Mouse (Mus musculus): Measurements from ENCODE around the gene Naa35. TPM values are rescaled to one million over a fixed set of nuclear protein-coding genes. Genes with fewer than 3 reads are reported as not detected.
A peak's percentile ranks its signal among the peaks of the same experiment; 100 is the strongest.

The Naa35 gene
- total and polyA plus RNA-seq, 2 experiments from 2014 or later: 67.8 to 132 TPM

- DNase-seq (no peak), ATAC-seq (peak; percentile 39; the same call in 1 of the 2 replicates)
- Histone ChIP-seq H3K27ac (ENCODE audit: low read depth, low read length) (no peak overlapping the region), H3K4me2 (ENCODE audit: low read depth) (no peak overlapping the region), H3K4me3 (ENCODE audit: low read depth, low read length) (no peak overlapping the region), H3K9ac (no peak overlapping the region), H3K9me3 (ENCODE audit: low read length) (no peaks in the 10 kb centered on the region), H3K36me3 (ENCODE audit: insufficient read depth) (peaks cover 15% of the 10 kb centered on the region), H3K4me1 (ENCODE audit: insufficient read depth) (no peaks in the 10 kb centered on the region), H3K27me3 (ENCODE audit: insufficient read depth, low read length) (no peaks in the 10 kb centered on the region)
- WGBS: 65% methylated on average over 5 of the region's 5 CpGs
- TF ChIP-seq CTCF (IDR thresholded peaks at IDR 0.05; ENCODE audit: low read depth): no peak
Observed at GRCm38 (mm10) chr13:59667763-59668162, 82.7 kb downstream of the Naa35 start.

- no peak overlapping the region for H3K27ac ChIP-seq (ENCODE audit: low read depth, low read length)
- peaks cover 12% of the 10 kb centered on the region for H3K36me3 ChIP-seq (ENCODE audit: insufficient read depth)
- no peak for ATAC-seq
- no peak overlapping the region for H3K4me3 ChIP-seq (ENCODE audit: low read depth, low read length)
- H3K9ac ChIP-seq: no peak overlapping the region
- TF ChIP-seq CTCF (IDR thresholded peaks at IDR 0.05; ENCODE audit: low read depth): no peak
- no peak for DNase-seq
- H3K4me2 ChIP-seq (ENCODE audit: low read depth): no peak overlapping the region
- 0 out of 2 replicates have a peak, but pooled peaks cover 2% of the 10 kb centered on the region for H3K4me1 ChIP-seq (ENCODE audit: insufficient read depth)
- WGBS: 83% methylated on average over 11 of the region's 11 CpGs
- no peaks in the 10 kb centered on the region for H3K27me3 ChIP-seq (ENCODE audit: insufficient read depth, low read length)
- H3K9me3 ChIP-seq (ENCODE audit: low read length): no peaks in the 10 kb centered on the region
Observed at GRCm38 (mm10) chr13:59668501-59669093, 83.5 kb downstream of the Naa35 start.

- no peak overlapping the region for H3K4me3 ChIP-seq (ENCODE audit: low read depth, low read length)
- WGBS: 75% methylated on average over 10 of the region's 10 CpGs
- no peak for TF ChIP-seq CTCF (IDR thresholded peaks at IDR 0.05; ENCODE audit: low read depth)
- DNase-seq (no peak), ATAC-seq (no peak)
- H3K9ac ChIP-seq: no peak overlapping the region
- no peak overlapping the region for H3K4me2 ChIP-seq (ENCODE audit: low read depth)
- peaks cover 3% of the 10 kb centered on the region; the same call in 1 of the 2 replicates for H3K36me3 ChIP-seq (ENCODE audit: insufficient read depth)
- H3K27me3 ChIP-seq (ENCODE audit: insufficient read depth, low read length): no peaks in the 10 kb centered on the region
- 0 out of 2 replicates have a peak, but pooled peaks cover 5% of the 10 kb centered on the region for H3K4me1 ChIP-seq (ENCODE audit: insufficient read depth)
- H3K27ac ChIP-seq (ENCODE audit: low read depth, low read length): no peak overlapping the region
- no peaks in the 10 kb centered on the region for H3K9me3 ChIP-seq (ENCODE audit: low read length)
Observed at GRCm38 (mm10) chr13:59669946-59670345, 84.9 kb downstream of the Naa35 start.

- DNase-seq (no peak), ATAC-seq (no peak)
- H3K4me3 ChIP-seq (ENCODE audit: low read depth, low read length): no peak overlapping the region
- H3K36me3 ChIP-seq (ENCODE audit: insufficient read depth): no peaks in the 10 kb centered on the region
- H3K9me3 ChIP-seq (ENCODE audit: low read length): no peaks in the 10 kb centered on the region
- H3K27me3 ChIP-seq (ENCODE audit: insufficient read depth, low read length): no peaks in the 10 kb centered on the region
- WGBS: 58% methylated on average over 2 of the region's 2 CpGs
- 0 out of 2 replicates have a peak, but pooled peaks cover 5% of the 10 kb centered on the region for H3K4me1 ChIP-seq (ENCODE audit: insufficient read depth)
- H3K4me2 ChIP-seq (ENCODE audit: low read depth): no peak overlapping the region
- no peak for TF ChIP-seq CTCF (IDR thresholded peaks at IDR 0.05; ENCODE audit: low read depth)
- H3K9ac ChIP-seq: no peak overlapping the region
- H3K27ac ChIP-seq (ENCODE audit: low read depth, low read length): no peak overlapping the region
Observed at GRCm38 (mm10) chr13:59671521-59671920, 86.5 kb downstream of the Naa35 start.

GRCm38 (mm10) chr13:59672248-59672647, 87.2 kb downstream of the Naa35 start:
- no peak for DNase-seq
- no peak overlapping the region for H3K9ac ChIP-seq
- H3K4me1 ChIP-seq (ENCODE audit: insufficient read depth): 0 out of 2 replicates have a peak, but pooled peaks cover 5% of the 10 kb centered on the region
- no peaks in the 10 kb centered on the region for H3K27me3 ChIP-seq (ENCODE audit: insufficient read depth, low read length)
- 70% methylated on average over 6 of the region's 6 CpGs for WGBS
- H3K4me2 ChIP-seq (ENCODE audit: low read depth): no peak overlapping the region
- no peak overlapping the region for H3K27ac ChIP-seq (ENCODE audit: low read depth, low read length)
- H3K36me3 ChIP-seq (ENCODE audit: insufficient read depth): no peaks in the 10 kb centered on the region
- ATAC-seq: no peak
- H3K9me3 ChIP-seq (ENCODE audit: low read length): no peaks in the 10 kb centered on the region
- no peak overlapping the region for H3K4me3 ChIP-seq (ENCODE audit: low read depth, low read length)
- no peak for TF ChIP-seq CTCF (IDR thresholded peaks at IDR 0.05; ENCODE audit: low read depth)

GRCm38 (mm10) chr13:59673597-59673996, 88.5 kb downstream of the Naa35 start:
- Histone ChIP-seq H3K9me3 (ENCODE audit: low read length) (no peaks in the 10 kb centered on the region), H3K27ac (ENCODE audit: low read depth, low read length) (no peak overlapping the region), H3K4me1 (ENCODE audit: insufficient read depth) (0 out of 2 replicates have a peak, but pooled peaks cover 5% of the 10 kb centered on the region), H3K36me3 (ENCODE audit: insufficient read depth) (no peaks in the 10 kb centered on the region), H3K4me3 (ENCODE audit: low read depth, low read length) (no peak overlapping the region), H3K4me2 (ENCODE audit: low read depth) (peak overlapping the region; percentile 85), H3K9ac (0 out of 2 replicates have a peak overlapping the region, but pooled peaks have one; percentile 18), H3K27me3 (ENCODE audit: insufficient read depth, low read length) (no peaks in the 10 kb centered on the region)
- no peak for TF ChIP-seq CTCF (IDR thresholded peaks at IDR 0.05; ENCODE audit: low read depth)
- 24% methylated on average over 7 of the region's 7 CpGs for WGBS
- ATAC-seq (no peak), DNase-seq (peak; percentile 10)

- 0 out of 2 replicates have a peak overlapping the region, but pooled peaks have one; percentile 35 for H3K27ac ChIP-seq (ENCODE audit: low read depth, low read length)
- H3K4me1 ChIP-seq (ENCODE audit: insufficient read depth): 0 out of 2 replicates have a peak, but pooled peaks cover 5% of the 10 kb centered on the region
- 3% methylated on average over 3 of the region's 3 CpGs for WGBS
- no peaks in the 10 kb centered on the region for H3K27me3 ChIP-seq (ENCODE audit: insufficient read depth, low read length)
- no peaks in the 10 kb centered on the region for H3K36me3 ChIP-seq (ENCODE audit: insufficient read depth)
- H3K9me3 ChIP-seq (ENCODE audit: low read length): no peaks in the 10 kb centered on the region
- H3K9ac ChIP-seq: peak overlapping the region; percentile 77
- DNase-seq (peak; percentile 24), ATAC-seq (no peak)
- no peak for TF ChIP-seq CTCF (IDR thresholded peaks at IDR 0.05; ENCODE audit: low read depth)
- peak overlapping the region; percentile 85 for H3K4me2 ChIP-seq (ENCODE audit: low read depth)
- H3K4me3 ChIP-seq (ENCODE audit: low read depth, low read length): peak overlapping the region; percentile 77; the same call in 1 of the 2 replicates
Observed at GRCm38 (mm10) chr13:59674215-59674614, 89.2 kb downstream of the Naa35 start.

Data from forebrain, postnatal 0 days (tissue).